Mouse (Mus musculus): ENCODE data around the gene Wap.

The Wap gene

DNA sequence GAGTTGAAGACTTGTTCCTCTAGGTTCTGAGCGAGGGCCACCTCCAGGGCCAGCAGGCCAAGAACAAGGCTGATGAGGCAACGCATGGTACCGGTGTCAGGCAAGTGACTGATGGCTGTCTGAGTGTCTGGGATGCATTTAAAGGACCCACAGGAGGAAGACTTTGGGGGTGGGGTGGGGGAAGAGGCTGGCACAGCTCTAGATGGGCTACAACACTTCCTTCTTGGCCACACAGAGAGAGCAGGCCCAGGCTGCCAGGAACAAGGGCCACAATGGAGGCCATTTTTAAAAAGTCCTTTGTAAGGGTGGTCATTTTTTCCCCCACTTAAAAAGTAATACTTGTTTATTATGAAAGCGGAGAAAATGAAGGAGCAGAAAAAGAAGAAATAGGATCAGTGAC is at the start of gene Wap:
TSS of gene Wap (minus strand) at position 101 of the 400 bp plus-strand sequence.
- no peak for DNase-seq

DNA sequence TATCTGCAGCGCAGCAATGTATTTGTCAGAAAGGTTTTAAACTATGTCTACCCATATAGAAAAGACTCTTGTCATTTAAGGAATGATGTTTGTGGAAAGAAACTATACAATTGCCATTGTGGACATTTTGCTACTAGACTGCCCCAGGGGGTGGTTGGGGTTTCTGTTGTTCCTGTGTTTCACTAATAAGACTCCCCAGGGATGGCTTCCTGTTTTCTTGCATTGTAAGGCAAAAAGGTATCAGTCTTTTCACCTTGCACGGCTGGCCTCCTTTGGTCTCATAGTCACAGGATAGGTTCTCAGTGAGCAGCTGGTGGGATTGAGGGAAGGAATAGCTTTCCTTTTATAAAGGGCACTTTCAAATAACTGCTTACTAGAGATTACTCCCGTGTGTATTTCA is 46.3 kb upstream of the Wap start:
- DNase-seq = no peak

DNA sequence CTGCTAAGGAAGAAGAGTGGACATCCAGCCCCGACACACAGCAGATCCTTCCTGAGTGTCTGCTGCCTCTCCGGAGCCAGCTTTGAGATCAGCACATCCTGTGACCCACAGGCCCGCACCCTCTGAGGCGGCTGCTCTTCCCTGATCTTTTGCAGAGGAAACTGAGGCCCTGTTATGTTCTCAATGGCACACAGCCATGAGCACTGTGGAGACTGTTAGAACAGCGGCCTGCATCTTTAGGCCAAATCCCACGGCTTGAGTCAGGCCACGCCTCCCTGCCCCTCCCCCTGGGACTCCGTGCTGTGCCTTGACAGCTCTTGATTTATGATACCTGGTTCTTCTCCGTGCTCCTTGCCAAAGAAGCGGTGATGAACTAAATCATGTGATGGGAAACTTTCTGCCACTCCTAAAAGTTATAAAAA is 42.0 kb upstream of the Wap start:
- DNase-seq = peak; percentile 67

DNA sequence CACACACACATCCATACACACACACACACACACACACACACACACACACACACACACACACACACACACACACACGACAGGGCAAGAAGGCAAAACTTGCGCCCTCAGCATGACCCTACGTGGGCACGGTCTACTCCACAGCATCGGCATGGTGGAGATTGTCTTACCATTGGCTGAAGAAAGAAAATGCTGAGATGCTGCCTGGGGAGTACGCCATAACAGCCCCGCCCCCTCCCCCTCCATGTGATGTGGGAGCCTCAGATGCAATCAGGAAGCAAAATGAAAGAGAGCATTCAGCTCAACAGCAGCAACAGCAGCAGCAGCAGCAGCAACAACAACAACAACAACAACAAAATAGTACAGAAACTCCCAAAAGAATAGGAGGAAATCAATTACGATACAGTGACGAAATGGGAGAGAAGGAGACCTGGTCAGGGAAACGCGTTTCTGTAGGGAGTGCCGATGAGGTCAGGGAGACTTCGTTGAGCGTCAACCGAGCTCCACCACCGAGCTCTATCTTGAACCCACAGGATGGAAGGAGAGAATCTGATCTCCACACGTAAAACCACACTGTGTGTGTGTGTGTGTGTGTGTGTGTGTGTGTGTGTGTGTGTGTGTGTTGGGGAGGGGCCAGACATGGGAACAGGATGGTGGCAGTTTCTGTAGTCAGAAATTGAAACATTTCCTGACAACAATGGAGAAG is 41.4 kb upstream of the Wap start:
- peak; percentile 60 for DNase-seq

DNA sequence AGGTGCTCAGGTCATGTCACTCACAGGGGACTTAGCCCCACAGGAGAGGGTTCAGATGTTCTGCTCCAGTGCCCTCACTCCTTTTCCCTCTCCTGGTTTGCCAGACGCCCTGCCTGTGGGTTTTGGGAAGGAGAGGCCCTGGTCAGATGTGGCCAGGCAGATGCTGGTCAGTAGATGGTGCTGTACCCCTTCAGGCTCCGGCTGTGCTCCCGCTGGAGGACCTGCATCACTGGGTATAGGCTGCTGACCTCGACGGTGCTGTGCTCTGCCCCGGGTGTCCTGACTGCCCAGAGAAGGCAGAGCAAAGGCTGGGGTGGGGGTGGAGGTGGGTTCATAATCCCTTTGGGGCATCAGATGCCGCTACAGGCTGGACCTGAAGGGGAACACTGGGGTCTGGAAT is 39.1 kb upstream of the Wap start:
- no peak for DNase-seq

DNA sequence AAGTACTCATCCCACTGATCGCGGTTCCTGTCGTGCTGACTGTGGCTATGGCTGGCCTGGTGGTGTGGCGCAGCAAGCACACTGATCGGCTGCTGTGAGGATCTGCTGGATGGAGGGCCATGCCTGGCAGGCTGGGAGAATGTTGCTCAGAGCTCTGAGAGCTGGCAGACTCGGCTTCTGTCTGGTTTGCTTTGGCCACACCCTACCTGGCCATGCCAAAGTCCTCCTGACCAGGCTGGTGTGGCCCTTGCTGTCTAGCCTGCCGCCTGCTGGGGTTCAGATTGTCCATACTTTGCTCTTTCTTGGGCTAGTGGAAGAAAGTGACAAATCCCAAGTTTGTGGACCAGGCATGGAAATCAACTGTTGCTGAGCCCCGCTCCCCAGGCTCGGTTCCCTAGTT is 38.2 kb upstream of the Wap start:
- no peak for DNase-seq

DNA sequence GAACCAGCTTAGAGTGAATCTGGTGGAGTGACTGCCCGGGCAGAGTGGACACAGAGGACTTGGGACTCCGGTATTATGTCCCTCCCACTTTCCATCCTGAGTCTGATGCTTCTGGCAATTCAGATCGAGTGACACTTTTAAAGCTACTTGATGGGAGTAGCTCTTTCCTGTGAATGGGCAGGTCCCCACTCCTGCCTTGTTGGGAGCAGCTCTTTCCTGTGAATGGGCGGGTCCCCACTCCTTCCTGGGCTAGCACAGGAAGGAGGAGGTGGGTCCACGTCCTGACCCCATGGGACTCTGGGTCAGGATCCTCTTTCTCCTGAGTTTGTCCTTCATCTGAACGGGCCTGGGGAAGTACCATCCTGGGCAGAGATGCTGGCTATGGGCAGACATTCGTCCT is 37.0 kb upstream of the Wap start:
- DNase-seq = no peak

DNA sequence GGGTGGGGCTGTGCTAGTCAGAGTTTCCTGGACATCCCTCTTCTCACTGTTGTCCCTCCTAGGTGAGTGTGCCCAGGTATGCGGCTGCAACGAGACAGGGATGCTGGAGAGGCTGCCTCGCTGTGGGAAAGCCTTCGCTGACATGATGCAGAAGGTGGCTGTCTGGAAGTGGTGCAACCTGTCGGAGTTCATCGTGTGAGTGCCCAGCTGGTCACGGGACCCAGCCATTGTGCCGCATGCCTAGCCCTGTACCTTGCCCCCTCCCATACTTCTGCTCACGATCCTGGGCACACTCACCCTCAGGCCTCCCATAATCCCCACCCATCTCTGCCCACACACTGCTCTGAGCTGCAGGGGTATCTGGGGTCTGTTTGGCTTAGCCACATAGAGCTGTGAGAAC is 36.3 kb upstream of the Wap start:
- DNase-seq = no peak

DNA sequence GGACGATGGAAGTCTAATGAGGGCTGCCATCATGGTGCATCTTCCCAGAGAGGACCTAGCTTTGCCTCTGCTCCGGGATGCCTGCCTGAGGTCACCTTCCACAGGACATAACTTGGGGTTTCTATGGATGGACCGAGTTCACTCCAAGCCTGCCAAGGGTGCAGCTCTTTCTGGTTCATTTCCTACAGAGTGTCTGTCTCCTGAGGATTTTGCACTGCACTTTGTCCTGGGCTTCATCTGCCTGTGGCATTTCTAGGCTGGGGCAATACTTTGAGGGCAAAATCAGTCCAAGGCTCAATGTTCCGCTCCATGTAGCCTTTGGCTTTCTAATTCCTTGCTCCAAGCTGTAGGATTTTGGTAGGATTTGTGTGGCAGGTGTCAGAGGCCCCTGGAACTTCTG is 32.4 kb upstream of the Wap start:
- DNase-seq = no peak

DNA sequence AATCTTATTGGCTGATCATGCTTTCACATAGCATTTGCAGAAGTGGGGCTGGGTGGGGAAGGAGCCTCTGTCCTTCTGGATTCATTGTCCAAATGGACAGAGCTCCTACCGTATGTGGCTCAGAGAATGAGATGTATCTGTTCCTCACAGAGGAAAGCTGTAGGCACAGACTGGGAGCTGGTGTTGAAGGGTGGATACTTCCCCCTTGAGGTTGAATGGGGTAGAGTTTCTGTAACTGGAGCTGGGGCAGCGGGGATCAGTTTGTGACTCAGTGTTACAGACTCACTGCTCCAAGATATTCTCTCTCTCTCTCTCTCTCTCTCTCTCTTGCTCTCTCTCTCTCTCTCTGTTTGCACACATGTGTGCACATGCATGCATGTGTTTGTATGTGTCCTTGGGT is 31.6 kb upstream of the Wap start:
- no peak for DNase-seq

DNA sequence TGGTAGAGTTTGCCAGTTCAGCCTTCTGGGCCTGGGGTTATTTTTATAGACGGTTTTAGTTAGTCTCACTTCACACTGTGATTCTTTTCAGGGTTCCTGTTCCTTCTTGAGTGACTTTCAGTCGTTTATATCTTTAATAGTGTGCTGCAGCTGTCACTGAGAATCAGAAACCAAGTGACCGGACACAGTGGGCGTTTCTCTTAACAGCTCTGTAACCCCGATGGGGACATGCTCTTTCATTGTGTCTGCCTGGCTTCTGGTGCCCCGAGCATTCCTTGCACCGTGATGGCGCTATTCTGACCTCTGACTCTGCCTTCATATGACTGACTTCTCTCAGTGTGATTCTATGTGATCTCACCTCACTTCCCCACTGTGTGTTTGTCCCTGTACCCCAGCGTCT is 30.6 kb upstream of the Wap start:
- no peak for DNase-seq

DNA sequence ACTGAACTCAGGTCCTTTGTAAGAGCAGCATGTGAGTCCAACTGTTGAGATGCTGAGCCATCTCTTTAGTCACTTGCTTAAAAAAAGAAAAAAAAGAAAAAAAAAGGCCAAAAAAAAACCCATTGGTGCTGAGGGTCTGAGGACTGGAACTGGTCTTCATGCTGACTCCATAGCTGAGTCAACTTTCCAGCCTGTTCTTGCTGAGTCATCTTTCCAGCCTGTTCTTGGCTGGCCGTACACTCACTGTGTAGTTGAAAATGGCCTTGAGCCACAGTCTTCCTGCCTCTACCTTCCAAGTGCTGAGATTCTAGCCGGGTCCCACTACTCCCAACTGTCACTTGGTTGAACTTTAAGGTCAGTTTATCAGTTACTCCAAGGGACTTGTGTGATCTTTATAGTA is 28.2 kb upstream of the Wap start:
- DNase-seq = no peak

DNA sequence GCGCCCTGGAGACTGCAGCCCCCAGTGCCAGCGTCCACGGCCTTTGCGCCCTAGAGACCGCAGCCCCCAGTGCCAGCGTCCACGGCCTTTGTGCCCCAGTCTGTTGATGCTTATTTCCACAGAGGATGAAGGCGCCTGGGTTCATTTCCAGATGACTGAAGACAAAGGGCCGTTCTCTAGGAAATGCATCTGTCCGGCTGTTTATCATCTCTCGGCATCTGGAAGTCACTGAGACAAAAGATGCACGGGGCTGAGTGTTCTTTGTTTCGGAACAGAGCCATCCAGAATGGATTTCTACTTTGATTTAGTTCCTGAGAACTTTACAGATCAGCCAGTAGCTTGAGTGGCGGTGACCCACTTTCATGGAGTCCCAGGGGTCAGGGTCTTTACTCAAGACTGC is 22.8 kb upstream of the Wap start:
- no peak for DNase-seq

DNA sequence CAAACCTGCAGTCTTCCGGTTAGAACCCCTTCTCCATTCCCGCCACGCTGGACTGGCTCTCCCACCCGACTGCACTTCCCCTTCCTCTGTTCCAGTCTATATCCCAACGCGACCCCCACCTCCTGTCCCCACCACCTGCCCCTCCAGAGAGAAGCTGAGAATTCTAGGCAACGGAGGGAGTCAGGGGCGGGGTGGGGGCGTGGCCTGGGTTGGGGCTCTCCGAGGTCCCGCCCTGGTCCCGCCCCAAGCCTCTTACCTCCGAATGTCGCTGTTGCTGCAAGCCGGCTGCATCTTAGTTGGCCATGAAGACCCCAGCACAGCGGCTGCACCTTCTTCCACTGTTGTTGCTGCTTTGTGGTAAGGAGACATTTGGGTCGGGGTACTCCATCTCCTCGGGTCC is 19.8 kb upstream of the Wap start, which contains the start of gene Ramp3:
TSS of gene Ramp3 (plus strand) at position 251 of the 400 bp plus-strand sequence.
- DNase-seq = peak; percentile 70

DNA sequence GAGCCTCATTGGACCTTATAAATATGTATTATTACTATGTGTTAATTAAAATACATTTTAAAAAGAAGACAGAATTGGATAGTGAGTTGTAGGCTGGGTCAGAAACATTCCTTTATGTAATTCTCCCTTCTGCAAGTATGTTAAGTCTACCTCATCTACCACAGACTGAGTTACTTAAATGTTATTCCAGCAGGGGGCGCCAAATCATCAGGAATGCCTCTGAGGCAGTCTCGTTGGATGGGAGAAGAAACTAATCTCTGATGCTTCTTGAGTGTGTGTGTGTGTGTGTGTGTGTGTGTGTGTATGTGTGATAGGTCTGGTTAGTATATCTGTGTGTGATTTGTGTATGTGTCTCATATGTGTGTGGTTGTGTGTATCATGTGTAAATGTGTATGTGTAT is 16.5 kb upstream of the Wap start:
- peak; percentile 90 for DNase-seq

DNA sequence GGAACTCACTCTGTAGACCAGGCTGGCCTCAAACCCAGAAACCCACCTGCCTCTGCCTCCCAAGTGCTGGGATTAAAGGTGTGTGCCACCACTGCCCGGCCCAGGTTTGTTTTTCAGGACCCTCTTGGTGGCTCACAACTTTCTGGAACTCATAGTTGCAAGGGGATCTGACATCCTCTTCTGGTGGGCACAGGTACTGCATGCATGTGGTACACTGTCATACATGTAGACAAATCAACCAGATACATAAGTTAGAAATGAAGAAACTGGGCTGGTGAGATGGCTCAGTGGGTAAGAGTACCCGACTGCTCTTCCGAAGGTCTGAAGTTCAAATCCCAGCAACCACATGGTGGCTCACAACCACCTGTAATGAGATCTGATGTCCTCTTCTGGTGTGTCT is 14.5 kb upstream of the Wap start:
- DNase-seq = peak; percentile 56

DNA sequence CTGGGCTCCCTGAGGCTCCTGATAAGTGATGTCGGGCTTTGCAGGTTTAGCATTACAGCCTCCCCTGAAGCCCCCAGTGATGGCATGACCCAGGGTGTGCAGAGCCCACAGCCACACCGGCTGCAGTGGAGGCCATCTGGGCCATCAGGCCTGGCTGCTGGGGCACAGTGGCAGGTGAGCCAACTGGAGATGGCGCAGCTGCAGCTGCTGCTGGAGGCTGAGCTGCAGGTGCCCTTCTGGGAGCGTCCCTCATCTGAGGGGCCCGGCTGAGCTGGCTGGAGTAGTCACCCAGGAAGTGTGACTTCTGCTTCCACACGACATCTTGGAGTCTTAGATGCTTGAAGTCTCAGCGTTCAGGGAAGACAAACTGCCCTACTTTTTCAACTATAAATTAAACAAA is 12.1 kb upstream of the Wap start:
- peak; percentile 80 for DNase-seq

DNA sequence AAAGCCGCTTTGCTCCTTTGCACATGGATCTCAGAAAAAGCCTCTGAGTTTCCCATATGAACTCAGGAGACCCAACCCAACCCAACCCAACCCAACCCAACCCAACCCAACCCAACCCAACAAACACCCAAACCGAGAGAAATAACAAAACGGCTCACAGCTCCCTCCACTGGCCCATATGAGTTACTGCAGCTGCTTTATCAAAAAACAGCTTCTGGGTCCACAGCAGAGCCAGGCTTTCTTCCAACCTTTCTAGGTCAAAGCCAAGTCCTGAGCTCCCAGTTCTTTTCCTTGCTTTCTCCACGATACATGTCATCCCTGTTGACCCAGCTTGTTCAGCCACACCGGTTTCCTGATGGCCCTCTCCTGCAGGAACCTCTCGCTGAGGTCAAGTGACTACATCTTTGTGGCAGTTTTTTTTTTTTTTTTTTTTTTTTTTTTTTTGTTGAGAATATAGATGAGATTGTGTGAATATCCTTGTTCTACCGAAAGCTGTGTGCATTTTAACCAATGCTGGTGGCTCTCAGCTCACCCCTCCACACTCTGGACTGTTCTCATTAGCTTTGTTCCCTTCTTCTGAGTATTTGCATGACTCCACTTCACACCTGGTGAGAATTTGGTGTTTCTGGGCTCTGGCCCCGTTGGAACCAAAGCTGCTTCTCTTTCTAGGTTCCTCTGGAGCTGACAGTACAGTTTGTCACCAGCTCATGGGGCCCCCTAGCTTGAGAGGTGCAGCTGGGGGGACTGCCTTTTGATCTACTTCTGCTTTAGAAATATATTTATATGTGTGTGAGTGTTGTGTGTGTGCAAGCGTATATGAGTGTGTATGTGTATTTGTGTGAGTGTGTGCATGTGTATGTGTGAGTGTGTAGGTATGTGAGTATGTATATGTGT is 9.6 kb upstream of the Wap start:
- no peak for DNase-seq

DNA sequence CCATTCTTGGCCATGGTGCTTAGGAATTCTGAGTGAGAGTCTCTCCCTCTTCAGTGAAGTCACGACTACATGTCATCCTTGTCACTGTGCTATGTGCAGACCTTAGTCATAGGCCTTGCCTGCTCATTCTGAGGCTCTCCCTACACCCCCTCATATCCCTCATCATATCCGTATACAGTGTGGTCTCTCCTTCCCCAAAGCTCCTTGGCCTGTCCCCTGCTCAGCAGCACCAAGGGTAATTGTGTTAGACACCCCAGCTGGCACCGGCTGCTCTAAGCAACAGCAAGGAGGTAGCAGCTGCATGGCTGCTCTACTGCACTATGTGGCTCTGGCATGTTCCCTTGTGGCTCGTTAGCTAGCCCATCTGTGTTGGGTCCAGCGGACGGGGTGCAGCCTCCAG is 6.1 kb upstream of the Wap start:
- no peak for DNase-seq

DNA sequence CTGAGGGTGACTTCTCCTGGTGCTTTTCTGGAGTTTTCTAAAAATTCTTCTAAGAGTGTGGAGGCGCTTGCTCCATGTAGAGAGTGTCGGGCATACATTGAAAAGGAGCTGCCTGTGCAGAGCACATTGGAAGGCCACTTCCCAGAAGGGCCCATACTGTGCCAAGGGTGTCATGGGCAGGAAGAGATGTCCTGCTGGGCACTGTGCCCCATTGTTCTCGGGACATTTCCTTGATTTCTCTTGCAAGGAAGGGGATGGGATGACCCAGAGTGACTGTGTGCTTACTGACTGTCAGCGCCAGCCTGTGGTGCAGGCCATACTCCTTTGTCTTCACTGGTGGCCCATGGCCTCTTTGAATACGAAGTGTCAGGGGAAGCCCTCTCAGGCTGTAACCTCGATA is 635 bp upstream of the Wap start:
- DNase-seq = no peak

DNA sequence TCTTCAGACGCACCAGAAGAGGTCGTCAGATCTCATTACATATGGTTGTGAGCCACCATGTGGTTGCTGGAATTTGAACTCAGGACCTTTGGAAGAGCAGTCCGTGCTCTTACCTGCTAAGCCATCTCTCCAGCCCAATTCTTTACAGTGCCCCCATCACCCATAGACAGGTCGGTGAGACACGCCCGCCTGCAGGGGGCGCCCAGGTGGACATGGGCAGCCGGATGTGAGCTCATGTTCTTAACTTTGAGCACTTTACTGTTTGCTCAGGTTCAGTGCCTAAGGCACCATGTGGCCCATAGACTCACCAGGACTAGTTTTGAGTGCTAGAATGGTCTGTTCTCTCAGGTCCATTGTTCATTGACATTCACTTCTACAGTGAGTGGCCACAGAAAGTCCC is 2.3 kb downstream of the Wap start:
- DNase-seq = peak; percentile 57

DNA sequence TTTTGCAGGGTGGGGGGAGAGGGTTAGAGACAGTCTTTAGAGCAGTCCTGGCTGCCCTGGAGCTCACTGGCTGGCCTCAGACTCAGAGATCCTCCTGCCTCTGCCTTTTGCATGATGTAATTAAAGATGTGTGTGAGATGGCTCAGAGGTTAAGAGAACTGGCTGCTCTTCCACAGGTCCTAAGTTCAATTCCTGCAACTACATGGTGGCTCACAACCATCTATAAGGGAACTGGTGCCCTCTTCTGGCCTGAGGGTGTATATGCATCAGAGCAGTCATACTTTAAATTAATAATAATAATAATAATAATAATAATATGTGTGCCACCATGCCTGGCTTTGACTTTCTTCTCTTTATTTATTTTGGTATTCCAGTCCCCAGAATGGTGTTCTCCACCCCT is 8.8 kb downstream of the Wap start:
- DNase-seq = peak; percentile 48

DNA sequence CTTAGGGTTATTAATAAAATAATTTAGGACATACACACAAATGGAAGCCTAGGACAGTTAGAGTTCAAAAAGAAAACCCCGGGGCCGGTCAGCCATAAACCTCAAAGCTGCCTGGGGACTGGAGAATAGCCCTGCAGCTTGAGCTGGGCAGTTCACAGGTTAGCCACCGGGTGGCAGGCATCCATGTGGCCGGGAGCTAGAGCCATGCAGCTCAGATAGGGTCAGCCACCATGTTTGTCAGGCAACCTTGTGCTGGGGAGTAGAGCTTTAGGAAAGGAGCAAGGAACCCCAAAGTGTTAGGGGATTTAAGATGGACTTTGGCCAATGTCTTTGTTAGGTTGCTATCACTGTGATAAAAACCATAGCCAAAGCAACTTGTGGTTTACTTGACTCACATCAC is 9.9 kb downstream of the Wap start:
- DNase-seq = peak; percentile 72

DNA sequence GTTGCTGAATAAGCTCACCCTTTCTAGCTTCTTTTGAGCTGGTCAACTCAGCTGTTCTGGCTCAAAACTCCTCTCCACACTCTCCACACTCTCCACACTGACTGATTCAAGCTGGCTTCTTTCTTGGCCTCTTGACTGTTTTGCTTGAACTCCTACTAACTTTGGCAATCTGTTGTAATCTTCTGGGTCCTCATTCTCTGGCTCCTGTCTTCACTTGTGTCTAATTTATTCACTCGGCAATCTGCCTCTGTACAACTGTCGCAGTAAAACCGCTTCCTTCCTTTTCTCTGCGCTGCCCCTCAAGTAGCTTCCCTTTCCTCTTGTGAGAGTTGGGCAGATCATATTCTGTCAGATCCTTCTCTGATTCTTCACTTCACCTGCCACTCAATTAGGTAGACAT is 10.7 kb downstream of the Wap start:
- peak; percentile 55 for DNase-seq

DNA sequence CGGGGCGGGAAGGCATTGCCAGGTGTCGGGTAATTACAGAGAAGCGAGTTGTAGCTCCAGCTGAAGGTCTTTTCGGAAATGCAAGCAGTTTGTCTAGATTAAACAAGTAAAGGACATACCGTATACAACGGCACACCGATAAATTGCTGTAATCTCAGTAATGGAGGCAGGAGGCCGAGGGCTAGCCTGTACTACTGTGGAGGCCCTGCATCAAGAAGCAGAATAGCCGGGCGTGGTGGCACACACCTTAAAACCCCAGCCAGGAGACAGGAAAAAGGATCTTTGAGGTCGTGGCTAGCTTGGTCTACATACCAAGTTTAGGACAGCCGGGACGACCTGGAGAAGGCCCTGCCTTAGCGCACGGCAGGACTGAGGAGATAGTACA is 12.1 kb downstream of the Wap start:
- no peak for DNase-seq
